Mouse (Mus musculus): Measurements from ENCODE around the gene Nup54. TPM values are rescaled to one million over a fixed set of nuclear protein-coding genes. Genes with fewer than 3 reads are reported as not detected.

The Nup54 gene
- polyA plus RNA-seq, 1 experiment from 2014 or later = 72.5 TPM

- 27% methylated on average over 12 of the region's 12 CpGs for WGBS
- Histone ChIP-seq H3K9me3 (ENCODE audit: control insufficient read depth, low read length) (no peaks in the 10 kb centered on the region), H3K27me3 (replicated peaks; ENCODE audit: control insufficient read depth, insufficient read depth, low read length) (no peaks in the 10 kb centered on the region), H3K4me3 (ENCODE audit: low read depth, low read length) (no peak overlapping the region), H3K36me3 (ENCODE audit: control insufficient read depth, insufficient read depth, low read length) (no peaks in the 10 kb centered on the region), H3K27ac (ENCODE audit: low read depth, low read length) (no peak overlapping the region; the same call in 1 of the 2 replicates), H3K4me2 (no peak overlapping the region), H3K9ac (ENCODE audit: low read depth, low read length) (no peak overlapping the region), H3K4me1 (replicated peaks; ENCODE audit: control insufficient read depth, insufficient read depth, low read length) (peaks cover 2% of the 10 kb centered on the region; the same call in 1 of the 2 replicates)
- no peak for DNase-seq (ENCODE audit: low spot score)
- ATAC-seq (replicated peaks; ENCODE audit: low FRiP score) = peak; percentile 70
These were observed 53.3 kb downstream of the Nup54 start for GRCm38 (mm10) chr5:92381550-92382348.

- no peak overlapping the region for H3K4me3 ChIP-seq (ENCODE audit: low read depth, low read length)
- H3K27me3 ChIP-seq (replicated peaks; ENCODE audit: control insufficient read depth, insufficient read depth, low read length) = no peaks in the 10 kb centered on the region
- ATAC-seq (replicated peaks; ENCODE audit: low FRiP score) (no peak), DNase-seq (ENCODE audit: low spot score) (no peak)
- H3K36me3 ChIP-seq (ENCODE audit: control insufficient read depth, insufficient read depth, low read length) = no peaks in the 10 kb centered on the region
- WGBS = 47% methylated on average over 13 of the region's 13 CpGs
- no peak overlapping the region for H3K9ac ChIP-seq (ENCODE audit: low read depth, low read length)
- H3K9me3 ChIP-seq (ENCODE audit: control insufficient read depth, low read length) = no peaks in the 10 kb centered on the region
- H3K4me1 ChIP-seq (replicated peaks; ENCODE audit: control insufficient read depth, insufficient read depth, low read length) = peaks cover 15% of the 10 kb centered on the region
- H3K4me2 ChIP-seq = no peak overlapping the region
- no peak overlapping the region for H3K27ac ChIP-seq (ENCODE audit: low read depth, low read length)
These were observed 58.1 kb downstream of the Nup54 start for GRCm38 (mm10) chr5:92376795-92377405.

- ATAC-seq (replicated peaks; ENCODE audit: low FRiP score) = peak; percentile 35; the same call in 1 of the 2 replicates
- 55% methylated on average over 17 of the region's 17 CpGs for WGBS
- Histone ChIP-seq H3K27ac (ENCODE audit: low read depth, low read length) (no peak overlapping the region), H3K4me1 (replicated peaks; ENCODE audit: control insufficient read depth, insufficient read depth, low read length) (peaks cover 15% of the 10 kb centered on the region), H3K9ac (ENCODE audit: low read depth, low read length) (no peak overlapping the region), H3K36me3 (ENCODE audit: control insufficient read depth, insufficient read depth, low read length) (no peaks in the 10 kb centered on the region), H3K4me2 (peak overlapping the region; percentile 38), H3K27me3 (replicated peaks; ENCODE audit: control insufficient read depth, insufficient read depth, low read length) (no peaks in the 10 kb centered on the region), H3K9me3 (ENCODE audit: control insufficient read depth, low read length) (no peaks in the 10 kb centered on the region), H3K4me3 (ENCODE audit: low read depth, low read length) (no peak overlapping the region)
- DNase-seq (ENCODE audit: low spot score) = no peak
These were observed 59.7 kb downstream of the Nup54 start for GRCm38 (mm10) chr5:92375368-92375767.

- Histone ChIP-seq H3K4me2 (peak overlapping the region; percentile 38), H3K4me3 (ENCODE audit: low read depth, low read length) (no peak overlapping the region), H3K9me3 (ENCODE audit: control insufficient read depth, low read length) (no peaks in the 10 kb centered on the region), H3K9ac (ENCODE audit: low read depth, low read length) (no peak overlapping the region), H3K27ac (ENCODE audit: low read depth, low read length) (no peak overlapping the region), H3K27me3 (replicated peaks; ENCODE audit: control insufficient read depth, insufficient read depth, low read length) (no peaks in the 10 kb centered on the region), H3K36me3 (ENCODE audit: control insufficient read depth, insufficient read depth, low read length) (no peaks in the 10 kb centered on the region), H3K4me1 (replicated peaks; ENCODE audit: control insufficient read depth, insufficient read depth, low read length) (peaks cover 15% of the 10 kb centered on the region)
- 30% methylated on average over 6 of the region's 6 CpGs for WGBS
- DNase-seq (ENCODE audit: low spot score) (no peak), ATAC-seq (replicated peaks; ENCODE audit: low FRiP score) (no peak)
These were observed 60.3 kb downstream of the Nup54 start for GRCm38 (mm10) chr5:92374721-92375142.

GRCm38 (mm10) chr5:92372605-92373004 is 62.4 kb downstream of the Nup54 start:
- no peaks in the 10 kb centered on the region for H3K36me3 ChIP-seq (ENCODE audit: control insufficient read depth, insufficient read depth, low read length)
- 23% methylated on average over 2 of the region's 2 CpGs for WGBS
- no peak for DNase-seq (ENCODE audit: low spot score)
- H3K27me3 ChIP-seq (replicated peaks; ENCODE audit: control insufficient read depth, insufficient read depth, low read length) = no peaks in the 10 kb centered on the region
- no peak overlapping the region for H3K4me3 ChIP-seq (ENCODE audit: low read depth, low read length)
- H3K9ac ChIP-seq (ENCODE audit: low read depth, low read length) = no peak overlapping the region
- H3K27ac ChIP-seq (ENCODE audit: low read depth, low read length) = no peak overlapping the region
- no peaks in the 10 kb centered on the region for H3K9me3 ChIP-seq (ENCODE audit: control insufficient read depth, low read length)
- peaks cover 19% of the 10 kb centered on the region for H3K4me1 ChIP-seq (replicated peaks; ENCODE audit: control insufficient read depth, insufficient read depth, low read length)
- no peak for ATAC-seq (replicated peaks; ENCODE audit: low FRiP score)
- no peak overlapping the region for H3K4me2 ChIP-seq

- no peak overlapping the region for H3K4me2 ChIP-seq
These were observed 63.5 kb downstream of the Nup54 start for GRCm38 (mm10) chr5:92371361-92371976.

GRCm38 (mm10) chr5:92370891-92371290 is 64.1 kb downstream of the Nup54 start:
- H3K36me3 ChIP-seq (ENCODE audit: control insufficient read depth, insufficient read depth, low read length) = no peaks in the 10 kb centered on the region
- ATAC-seq (replicated peaks; ENCODE audit: low FRiP score) (no peak), DNase-seq (ENCODE audit: low spot score) (no peak)
- H3K4me2 ChIP-seq = no peak overlapping the region
- H3K9ac ChIP-seq (ENCODE audit: low read depth, low read length) = no peak overlapping the region
- no peak overlapping the region for H3K27ac ChIP-seq (ENCODE audit: low read depth, low read length)
- H3K4me1 ChIP-seq (replicated peaks; ENCODE audit: control insufficient read depth, insufficient read depth, low read length) = peaks cover 16% of the 10 kb centered on the region
- WGBS = 87% methylated on average over 6 of the region's 6 CpGs
- H3K9me3 ChIP-seq (ENCODE audit: control insufficient read depth, low read length) = no peaks in the 10 kb centered on the region
- no peaks in the 10 kb centered on the region for H3K27me3 ChIP-seq (replicated peaks; ENCODE audit: control insufficient read depth, insufficient read depth, low read length)
- no peak overlapping the region for H3K4me3 ChIP-seq (ENCODE audit: low read depth, low read length)

More at GRCm38 (mm10) chr5:92371361-92371976, 63.5 kb downstream of the Nup54 start:
- Histone ChIP-seq H3K9ac (ENCODE audit: low read depth, low read length) (no peak overlapping the region), H3K4me3 (ENCODE audit: low read depth, low read length) (no peak overlapping the region), H3K27me3 (replicated peaks; ENCODE audit: control insufficient read depth, insufficient read depth, low read length) (no peaks in the 10 kb centered on the region), H3K27ac (ENCODE audit: low read depth, low read length) (no peak overlapping the region), H3K4me1 (replicated peaks; ENCODE audit: control insufficient read depth, insufficient read depth, low read length) (peaks cover 19% of the 10 kb centered on the region), H3K36me3 (ENCODE audit: control insufficient read depth, insufficient read depth, low read length) (no peaks in the 10 kb centered on the region), H3K9me3 (ENCODE audit: control insufficient read depth, low read length) (no peaks in the 10 kb centered on the region)
- WGBS = 85% methylated on average over 14 of the region's 14 CpGs
- DNase-seq (ENCODE audit: low spot score) (no peak), ATAC-seq (replicated peaks; ENCODE audit: low FRiP score) (no peak)

GRCm38 (mm10) chr5:92370392-92370791 is 64.6 kb downstream of the Nup54 start:
- ATAC-seq (replicated peaks; ENCODE audit: low FRiP score) (no peak), DNase-seq (ENCODE audit: low spot score) (no peak)
- H3K4me1 ChIP-seq (replicated peaks; ENCODE audit: control insufficient read depth, insufficient read depth, low read length) = peaks cover 11% of the 10 kb centered on the region; the same call in 1 of the 2 replicates
- no peak overlapping the region for H3K4me3 ChIP-seq (ENCODE audit: low read depth, low read length)
- no peaks in the 10 kb centered on the region for H3K27me3 ChIP-seq (replicated peaks; ENCODE audit: control insufficient read depth, insufficient read depth, low read length)
- H3K27ac ChIP-seq (ENCODE audit: low read depth, low read length) = no peak overlapping the region
- no peaks in the 10 kb centered on the region for H3K36me3 ChIP-seq (ENCODE audit: control insufficient read depth, insufficient read depth, low read length)
- H3K9me3 ChIP-seq (ENCODE audit: control insufficient read depth, low read length) = no peaks in the 10 kb centered on the region
- 58% methylated on average over 6 of the region's 6 CpGs for whole genome bisulfite sequencing
- no peak overlapping the region for H3K9ac ChIP-seq (ENCODE audit: low read depth, low read length)
- no peak overlapping the region for H3K4me2 ChIP-seq

All from liver, embryonic 11.5 days (tissue).